Mouse (Mus musculus): ENCODE measurements around the gene Ndufb10. TPM values are rescaled to one million over a fixed set of nuclear protein-coding genes. Genes with fewer than 3 reads are reported as not detected.
"Not testable (repeated sequence)": the region's sequence is repeated elsewhere in the genome, so short reads cannot be mapped to it uniquely, and the experiment has no call there.

Ndufb10 gene
- total and polyA plus RNA-seq, 3 experiments, result 916 to 1,269 (median 992) TPM

DNA sequence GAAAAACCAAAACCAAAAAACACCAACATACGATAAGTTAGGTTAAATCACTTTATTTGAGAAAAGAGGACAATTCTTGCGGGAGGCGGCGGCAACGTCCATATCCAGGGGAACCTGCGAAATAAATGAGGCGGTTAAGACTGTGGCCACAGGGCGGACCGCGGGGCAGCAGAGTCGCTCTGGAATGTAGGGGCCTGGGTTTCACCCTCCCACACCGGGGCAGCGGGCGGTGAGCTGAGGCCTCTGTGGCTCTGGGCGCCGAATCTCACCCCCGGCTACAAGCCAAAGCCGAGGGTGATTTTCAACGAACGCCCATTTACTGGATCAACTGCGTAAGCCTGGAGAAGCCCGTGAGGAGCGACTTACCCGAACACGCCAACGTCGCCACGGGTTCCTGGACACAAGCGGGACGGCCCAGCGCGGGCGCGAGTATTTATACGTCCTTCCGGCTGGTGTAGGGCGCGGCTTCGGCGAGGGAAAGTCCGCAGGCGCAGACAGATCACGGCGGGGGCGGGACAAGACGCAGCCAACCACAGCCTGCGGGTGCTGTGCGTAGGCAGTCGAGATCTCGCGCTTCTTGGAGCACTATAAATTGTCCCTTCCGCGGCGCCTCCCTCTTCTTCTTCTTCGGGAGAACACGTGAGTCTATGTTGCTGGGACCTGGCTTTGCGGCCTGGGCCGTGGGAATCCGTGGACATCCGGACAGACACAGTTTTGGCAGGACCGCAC, 4.6 kb downstream of the Ndufb10 start:
- Histone ChIP-seq H3K27ac (peak overlapping the region; percentile 87), H3K4me3 (peak overlapping the region; percentile 74), H3K27me3 (ENCODE audit: control insufficient read depth, insufficient read depth, low read length) (no peaks in the 10 kb centered on the region), H3K36me3 (ENCODE audit: control insufficient read depth, insufficient read depth, low read length) (peaks cover 12% of the 10 kb centered on the region), H3K9ac (ENCODE audit: low read depth, low read length) (peak overlapping the region; percentile 86), H3K4me1 (ENCODE audit: control insufficient read depth, insufficient read depth, low read length) (peaks cover 7% of the 10 kb centered on the region), H3K79me2 (replicated peaks; ENCODE audit: control insufficient read depth, insufficient read depth, low read length) (no peaks in the 10 kb centered on the region)
- intact Hi-C loops (cut with DNase I), result loop anchor here (1.0 kb wide), 1 partner anchor 12 kb away; the partner anchor contains the start of gene Tbl3
- peak; percentile 96 to 99 for DNase-seq
- WGBS, result under 1% methylated on average over 61 of the region's 61 CpGs
- TF ChIP-seq EP300 (IDR thresholded peaks at IDR 0.05; ENCODE audit: insufficient read depth, low read depth, low read length) (peak; percentile 25; the same call in 1 of the 2 replicates), POLR2A (IDR thresholded peaks at IDR 0.05; ENCODE audit: insufficient read depth, low read depth, low read length) (peak; percentile 99), CTCF (IDR thresholded peaks at IDR 0.05) (no peak)

DNA sequence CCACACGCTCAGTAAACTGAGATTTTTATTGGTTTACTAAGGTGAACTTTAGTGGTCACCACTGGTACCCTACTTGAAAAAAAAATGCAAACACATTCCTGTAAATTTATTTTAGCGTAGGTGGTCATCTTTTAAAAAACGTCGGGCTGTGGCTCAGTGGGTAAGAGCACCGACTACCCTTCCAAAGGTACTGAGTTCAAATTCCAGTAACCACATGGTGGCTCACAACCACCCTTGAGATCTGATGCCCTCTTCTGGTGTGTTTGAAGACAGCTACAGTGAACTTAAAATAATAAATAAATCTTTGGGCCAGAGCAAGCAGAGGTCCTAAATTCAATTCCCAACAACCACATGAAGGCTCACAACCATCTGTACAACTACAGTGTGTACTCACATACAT, 5.3 kb downstream of the Ndufb10 start:
- peaks cover 12% of the 10 kb centered on the region for H3K36me3 ChIP-seq (ENCODE audit: control insufficient read depth, insufficient read depth, low read length)
- DNase-seq; H3K27ac ChIP-seq; H3K27me3 ChIP-seq (ENCODE audit: control insufficient read depth, insufficient read depth, low read length); H3K9ac ChIP-seq (ENCODE audit: low read depth, low read length); H3K4me1 ChIP-seq (ENCODE audit: control insufficient read depth, insufficient read depth, low read length); H3K79me2 ChIP-seq (replicated peaks; ENCODE audit: control insufficient read depth, insufficient read depth, low read length): not testable (repeated sequence)
- 0 out of 2 replicates have a peak, but pooled peaks have one; percentile 6 for TF ChIP-seq CTCF (IDR thresholded peaks at IDR 0.05)
- intact Hi-C loops (cut with DNase I), result loop anchor here (1.0 kb wide), 1 partner anchor 12 kb away; the partner anchor contains the start of gene Tbl3
- 66% methylated on average over 5 of the region's 5 CpGs for whole genome bisulfite sequencing
- peak overlapping the region; percentile 74 for H3K4me3 ChIP-seq

DNA sequence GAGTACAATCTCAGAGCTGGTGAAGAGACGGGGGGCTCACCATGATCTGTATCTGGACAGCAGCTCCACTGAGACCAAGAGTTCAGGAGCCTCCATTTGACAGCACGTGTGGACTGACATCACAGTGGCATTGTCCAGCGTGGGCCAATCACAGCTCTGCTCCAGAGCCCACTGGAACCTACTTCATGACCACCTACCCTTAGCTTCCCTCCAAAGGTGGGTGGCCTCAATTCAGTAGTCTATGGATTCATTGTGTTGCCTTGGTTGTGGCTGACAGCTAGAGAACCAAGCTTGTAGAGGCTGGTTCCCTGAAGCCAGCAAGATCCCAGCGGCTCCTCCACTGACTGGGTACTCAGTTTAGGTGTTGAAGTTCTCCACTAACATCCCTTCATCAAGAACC, 6.3 kb downstream of the Ndufb10 start, which contains the start of the genes Rnf151 and Rps2:
Rnf151 (minus strand) TSS at position 121 of the 400 bp plus-strand sequence.
Rps2 (plus strand) TSS at position 174 of the 400 bp plus-strand sequence.
- H3K4me1 ChIP-seq (ENCODE audit: control insufficient read depth, insufficient read depth, low read length), result peaks cover 5% of the 10 kb centered on the region
- WGBS, result 73% methylated on average over 4 of the region's 4 CpGs
- no peaks in the 10 kb centered on the region for H3K27me3 ChIP-seq (ENCODE audit: control insufficient read depth, insufficient read depth, low read length)
- TF ChIP-seq EP300 (IDR thresholded peaks at IDR 0.05; ENCODE audit: insufficient read depth, low read depth, low read length), result no peak
- no peak for TF ChIP-seq POLR2A (IDR thresholded peaks at IDR 0.05; ENCODE audit: insufficient read depth, low read depth, low read length)
- no peak for TF ChIP-seq CTCF (IDR thresholded peaks at IDR 0.05)
- peaks cover 12% of the 10 kb centered on the region for H3K36me3 ChIP-seq (ENCODE audit: control insufficient read depth, insufficient read depth, low read length)
- no peaks in the 10 kb centered on the region for H3K79me2 ChIP-seq (replicated peaks; ENCODE audit: control insufficient read depth, insufficient read depth, low read length)
- no peak within 1 kb of the TSS for H3K27ac ChIP-seq
- H3K9ac ChIP-seq (ENCODE audit: low read depth, low read length), result no peak within 1 kb of the TSS
- DNase-seq, result no peak
- H3K4me3 ChIP-seq, result no peak within 1 kb of the TSS
- intact Hi-C loops (cut with DNase I), result no loop called here

DNA sequence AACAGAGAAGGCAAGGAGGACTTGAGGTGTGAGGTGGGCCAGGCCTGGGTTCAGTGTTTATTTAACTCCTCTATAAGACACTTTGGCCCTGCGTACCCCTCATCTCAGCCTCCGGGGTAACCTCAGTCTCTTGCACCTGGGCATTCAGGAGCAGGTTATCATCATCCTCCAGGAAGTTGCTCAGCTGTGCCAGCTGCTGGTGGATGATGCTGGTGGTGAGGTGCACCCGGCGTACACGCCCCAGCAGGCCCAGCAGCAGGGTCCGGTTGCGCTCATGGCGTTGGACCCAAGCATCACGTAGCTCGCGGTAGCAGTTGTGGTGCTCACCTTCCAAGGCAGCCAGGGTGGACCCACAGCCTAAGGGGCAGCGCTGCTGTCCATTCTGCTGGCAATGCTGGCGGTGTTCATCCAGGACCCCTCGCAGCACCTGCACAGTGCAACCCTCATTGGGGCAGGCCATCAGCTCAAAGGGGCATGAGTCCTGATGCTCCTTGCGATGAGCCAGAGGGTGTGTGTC, 8.1 kb downstream of the Ndufb10 start:
- WGBS, result 96% methylated on average over 15 of the region's 15 CpGs
- H3K27me3 ChIP-seq (ENCODE audit: control insufficient read depth, insufficient read depth, low read length), result no peaks in the 10 kb centered on the region
- H3K27ac ChIP-seq, result no peak overlapping the region
- no peaks in the 10 kb centered on the region for H3K79me2 ChIP-seq (replicated peaks; ENCODE audit: control insufficient read depth, insufficient read depth, low read length)
- no peaks in the 10 kb centered on the region; the same call in 1 of the 2 replicates for H3K36me3 ChIP-seq (ENCODE audit: control insufficient read depth, insufficient read depth, low read length)
- DNase-seq, result no peak
- H3K4me1 ChIP-seq (ENCODE audit: control insufficient read depth, insufficient read depth, low read length), result peaks cover 2% of the 10 kb centered on the region; the same call in 1 of the 2 replicates
- TF ChIP-seq POLR2A (IDR thresholded peaks at IDR 0.05; ENCODE audit: insufficient read depth, low read depth, low read length), result no peak
- TF ChIP-seq EP300 (IDR thresholded peaks at IDR 0.05; ENCODE audit: insufficient read depth, low read depth, low read length), result no peak
- no peak for TF ChIP-seq CTCF (IDR thresholded peaks at IDR 0.05)
- H3K9ac ChIP-seq (ENCODE audit: low read depth, low read length), result no peak overlapping the region
- H3K4me3 ChIP-seq, result no peak overlapping the region
- intact Hi-C loops (cut with DNase I), result no loop called here

DNA sequence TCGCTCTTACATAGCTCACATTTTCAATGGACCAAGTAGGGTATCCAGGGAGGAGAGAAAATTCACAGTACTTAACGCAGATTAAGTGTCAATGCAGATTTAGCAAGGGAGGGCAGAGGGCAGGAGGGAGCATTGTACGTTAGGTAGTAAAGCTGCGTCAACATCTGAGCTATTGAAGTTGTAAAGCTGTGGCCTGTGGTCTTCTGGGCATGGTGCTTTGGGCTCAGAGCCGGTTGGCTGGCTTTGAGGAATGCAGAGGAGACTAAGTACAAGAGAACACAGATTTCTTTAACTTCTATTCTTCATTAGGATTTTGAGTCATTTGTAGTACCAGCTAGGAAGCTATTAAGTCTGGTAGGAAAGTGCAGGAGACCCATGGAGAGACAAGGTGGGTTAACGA, 8.7 kb downstream of the Ndufb10 start:
- no peaks in the 10 kb centered on the region for H3K27me3 ChIP-seq (ENCODE audit: control insufficient read depth, insufficient read depth, low read length)
- no peaks in the 10 kb centered on the region for H3K4me1 ChIP-seq (ENCODE audit: control insufficient read depth, insufficient read depth, low read length)
- WGBS, result 93% methylated on average over 6 of the region's 6 CpGs
- H3K27ac ChIP-seq, result no peak overlapping the region
- H3K9ac ChIP-seq (ENCODE audit: low read depth, low read length), result no peak overlapping the region
- intact Hi-C loops (cut with DNase I), result no loop called here
- no peaks in the 10 kb centered on the region for H3K36me3 ChIP-seq (ENCODE audit: control insufficient read depth, insufficient read depth, low read length)
- no peak for TF ChIP-seq EP300 (IDR thresholded peaks at IDR 0.05; ENCODE audit: insufficient read depth, low read depth, low read length)
- no peak for TF ChIP-seq POLR2A (IDR thresholded peaks at IDR 0.05; ENCODE audit: insufficient read depth, low read depth, low read length)
- TF ChIP-seq CTCF (IDR thresholded peaks at IDR 0.05), result no peak
- no peak for DNase-seq
- H3K4me3 ChIP-seq, result no peak overlapping the region
- no peaks in the 10 kb centered on the region for H3K79me2 ChIP-seq (replicated peaks; ENCODE audit: control insufficient read depth, insufficient read depth, low read length)

DNA sequence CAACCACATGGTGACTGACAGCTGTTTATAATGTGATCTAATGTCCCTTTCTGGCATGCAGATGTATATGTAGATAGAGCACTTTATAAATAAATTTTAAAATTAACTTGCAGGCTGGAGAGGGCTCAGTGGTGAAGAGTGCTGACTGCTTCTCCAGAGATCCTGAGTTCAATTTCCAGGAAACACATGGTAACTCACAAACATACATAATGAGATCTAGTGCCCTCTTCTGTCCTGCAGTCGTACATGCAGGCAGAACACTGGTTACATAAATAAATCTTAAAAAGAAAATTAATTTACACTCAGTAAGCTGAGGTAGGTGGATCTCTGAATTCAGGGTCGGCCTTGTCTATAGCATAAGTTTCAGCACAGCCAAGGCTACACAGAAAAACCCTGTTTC, 15.6 kb downstream of the Ndufb10 start:
- Histone ChIP-seq H3K79me2 (replicated peaks; ENCODE audit: control insufficient read depth, insufficient read depth, low read length) (no peaks in the 10 kb centered on the region), H3K27ac (no peak overlapping the region), H3K27me3 (ENCODE audit: control insufficient read depth, insufficient read depth, low read length) (no peaks in the 10 kb centered on the region), H3K36me3 (ENCODE audit: control insufficient read depth, insufficient read depth, low read length) (no peaks in the 10 kb centered on the region), H3K4me3 (no peak overlapping the region), H3K9ac (ENCODE audit: low read depth, low read length) (no peak overlapping the region), H3K4me1 (ENCODE audit: control insufficient read depth, insufficient read depth, low read length) (no peaks in the 10 kb centered on the region; the same call in 1 of the 2 replicates)
- no peak for DNase-seq
- TF ChIP-seq CTCF (IDR thresholded peaks at IDR 0.05) (peak; percentile 76), POLR2A (IDR thresholded peaks at IDR 0.05; ENCODE audit: insufficient read depth, low read depth, low read length) (no peak)
- WGBS, result 26% methylated on average over 2 of the region's 2 CpGs
- intact Hi-C loops (cut with DNase I), result no loop called here
